Mouse (Mus musculus) kidney, postnatal 0 days (tissue): ENCODE results near the gene Eml6. TPM values are rescaled to one million over a fixed set of nuclear protein-coding genes. Genes with fewer than 3 reads are reported as not detected.

Source experiments
- ATAC-seq: fragments of 200-750 bp; cut with Nextera tagmentation; replicated peaks from 2 replicates; pipeline ENCODE4 v1.8.0; 2017; ENCODE audit warnings: low read depth, moderate number of reproducible peaks, moderate TSS enrichment, moderate library complexity; ENCODE audit not compliant: low FRiP score
- DNase-seq: peaks from one replicate; pipeline ENCODE4 v3.0.0-alpha.2; 2016; ENCODE audit warnings: low spot score
- H3K27ac ChIP-seq: fragments of 300-500 bp; sonication (generic); 2 replicates; pipeline ENCODE4 v1.5.1; 2014; ENCODE audit warnings: mild to moderate bottlenecking
- H3K27me3 ChIP-seq: fragments of 300-500 bp; sonication (generic); 2 replicates; pipeline ENCODE4 v1.6.1; 2014; ENCODE audit warnings: low read length, mixed read lengths; ENCODE audit not compliant: insufficient read depth
- H3K36me3 ChIP-seq: fragments of 300-500 bp; sonication (generic); 2 replicates; pipeline ENCODE4 v1.6.1; 2014; ENCODE audit warnings: low read length, mixed read lengths; ENCODE audit not compliant: insufficient read depth
- H3K4me1 ChIP-seq: fragments of 300-500 bp; sonication (generic); replicated peaks from 2 replicates; pipeline ENCODE4 v1.6.1; 2014; ENCODE audit warnings: antibody characterized with exemption, low read length, mixed read lengths; ENCODE audit not compliant: insufficient read depth
- H3K4me2 ChIP-seq: fragments of 300-500 bp; sonication (generic); 2 replicates; pipeline ENCODE4 v1.6.1; 2014; ENCODE audit warnings: mild to moderate bottlenecking, low read length, moderate library complexity, mixed read lengths
- H3K4me3 ChIP-seq: fragments of 300-500 bp; sonication (generic); replicated peaks from 2 replicates; pipeline ENCODE4 v1.5.1; 2014; ENCODE audit warnings: low read depth, low read length
- H3K9ac ChIP-seq: fragments of 300-500 bp; sonication (generic); 2 replicates; pipeline ENCODE4 v1.6.1; 2014; ENCODE audit warnings: low read depth, low read length
- H3K9me3 ChIP-seq: fragments of 300-500 bp; sonication (generic); replicated peaks from 2 replicates; pipeline ENCODE4 v1.6.1; 2016; ENCODE audit warnings: low read length, inconsistent platforms, mixed read lengths
- CTCF ChIP-seq: IDR thresholded peaks from 2 replicates; pipeline ENCODE4 v1.5.1; 2016; ENCODE audit warnings: antibody characterized with exemption, low read depth, mild to moderate bottlenecking, moderate library complexity
- WGBS: fragments of 180-500 bp; shearing (Covaris S2); extraction: QIAGEN DNeasy Blood & Tissue Kit; methylation state at CpG from one replicate; pipeline ENCODE4 v1.1.7; 2014; 5-methylcytosine and 5-hydroxymethylcytosine counted together
- polyA plus RNA-seq: library from polyadenylated mRNA; unstranded; fragments of >200 nt; fragmentation: Nextera tagmentation; extraction: Ambion mirVana; gene quantifications from 2 replicates; pipeline ENCODE4 v1.2.1, GENCODE M21; 2015

Gene Eml6
- polyA plus RNA-seq, 1 experiment from 2014 or later: 1.2 TPM

- Histone ChIP-seq H3K9ac (no peak overlapping the region), H3K36me3 (0 out of 2 replicates have a peak, but pooled peaks cover 9% of the 10 kb centered on the region), H3K4me3 (no peak overlapping the region), H3K4me2 (no peak overlapping the region), H3K4me1 (no peaks in the 10 kb centered on the region), H3K27me3 (no peaks in the 10 kb centered on the region), H3K27ac (no peak overlapping the region), H3K9me3 (no peaks in the 10 kb centered on the region)
- ATAC-seq (no peak), DNase-seq (no peak)
- WGBS: 77% methylated on average over 8 of the region's 8 CpGs
- no peak for TF ChIP-seq CTCF
These were observed 276.9 kb downstream of the Eml6 start for GRCm38 (mm10) chr11:29748750-29749467.

GRCm38 (mm10) chr11:29747881-29748280 is 278.0 kb downstream of the Eml6 start:
- no peaks in the 10 kb centered on the region for H3K9me3 ChIP-seq
- H3K27ac ChIP-seq: no peak overlapping the region
- H3K4me2 ChIP-seq: no peak overlapping the region
- TF ChIP-seq CTCF: no peak
- no peak for ATAC-seq
- WGBS: 81% methylated on average over 1 of the region's 1 CpGs
- H3K4me1 ChIP-seq: no peaks in the 10 kb centered on the region
- no peak overlapping the region for H3K4me3 ChIP-seq
- 0 out of 2 replicates have a peak, but pooled peaks cover 15% of the 10 kb centered on the region for H3K36me3 ChIP-seq
- no peak for DNase-seq
- no peaks in the 10 kb centered on the region for H3K27me3 ChIP-seq
- no peak overlapping the region for H3K9ac ChIP-seq

DNA sequence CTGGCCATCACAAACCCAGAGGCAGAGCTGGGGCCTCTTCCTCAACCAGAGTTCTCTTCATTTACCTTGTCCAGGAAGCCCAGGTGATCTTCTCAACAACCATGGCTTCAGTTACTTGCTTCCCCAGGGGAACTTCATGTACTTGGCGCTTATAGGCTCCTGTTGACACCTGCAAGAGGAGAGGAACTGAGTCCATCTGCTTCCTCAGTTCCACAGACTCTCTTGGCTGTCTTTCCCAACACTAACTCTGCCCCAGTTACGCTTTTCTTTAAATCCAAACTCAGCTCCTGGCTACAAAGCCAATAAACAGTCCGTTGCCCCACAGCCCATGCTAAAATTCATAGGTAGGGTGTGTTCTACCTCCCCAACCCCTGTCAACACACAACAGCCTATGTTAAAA is 278.5 kb downstream of the Eml6 start:
- H3K9ac ChIP-seq: no peak overlapping the region
- no peak for TF ChIP-seq CTCF
- H3K27ac ChIP-seq: no peak overlapping the region
- no peak for ATAC-seq
- H3K36me3 ChIP-seq: 0 out of 2 replicates have a peak, but pooled peaks cover 15% of the 10 kb centered on the region
- no peak for DNase-seq
- no peak overlapping the region for H3K4me3 ChIP-seq
- H3K9me3 ChIP-seq: no peaks in the 10 kb centered on the region
- H3K4me1 ChIP-seq: no peaks in the 10 kb centered on the region
- H3K27me3 ChIP-seq: no peaks in the 10 kb centered on the region
- no peak overlapping the region for H3K4me2 ChIP-seq
- 94% methylated on average over 3 of the region's 3 CpGs for WGBS

DNA sequence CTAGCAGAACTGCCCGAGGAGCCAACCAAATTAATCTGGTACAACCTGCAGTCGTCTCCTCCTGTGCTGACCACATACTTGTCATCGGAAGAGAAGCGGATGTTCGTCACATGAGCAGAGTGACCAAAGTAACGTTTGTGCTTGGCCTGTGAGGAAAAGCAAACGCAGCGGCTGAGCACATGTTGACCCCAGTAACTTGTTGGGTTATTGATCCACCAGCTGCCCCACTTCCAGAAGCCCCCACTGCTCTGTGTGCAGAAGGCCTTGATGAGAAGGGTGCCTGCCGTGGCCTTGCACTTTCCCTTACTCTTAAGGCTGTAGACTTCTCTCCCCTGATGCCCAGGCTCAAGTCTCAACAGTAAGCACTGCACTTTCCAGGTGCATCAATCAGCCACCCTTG is 279.6 kb downstream of the Eml6 start:
- 85% methylated on average over 9 of the region's 9 CpGs for WGBS
- H3K27ac ChIP-seq: no peak overlapping the region
- H3K4me2 ChIP-seq: no peak overlapping the region
- TF ChIP-seq CTCF: no peak
- ATAC-seq (no peak), DNase-seq (no peak)
- H3K9me3 ChIP-seq: no peaks in the 10 kb centered on the region
- H3K9ac ChIP-seq: no peak overlapping the region
- H3K4me3 ChIP-seq: no peak overlapping the region
- no peaks in the 10 kb centered on the region for H3K27me3 ChIP-seq
- no peaks in the 10 kb centered on the region for H3K4me1 ChIP-seq
- H3K36me3 ChIP-seq: 0 out of 2 replicates have a peak, but pooled peaks cover 15% of the 10 kb centered on the region

GRCm38 (mm10) chr11:29745513-29745912 is 280.3 kb downstream of the Eml6 start:
- Histone ChIP-seq H3K4me1 (no peaks in the 10 kb centered on the region), H3K4me2 (no peak overlapping the region), H3K9me3 (no peaks in the 10 kb centered on the region), H3K9ac (no peak overlapping the region), H3K27me3 (no peaks in the 10 kb centered on the region), H3K36me3 (0 out of 2 replicates have a peak, but pooled peaks cover 15% of the 10 kb centered on the region), H3K27ac (no peak overlapping the region), H3K4me3 (no peak overlapping the region)
- TF ChIP-seq CTCF: no peak
- ATAC-seq (no peak), DNase-seq (no peak)
- 67% methylated on average over 2 of the region's 2 CpGs for WGBS

GRCm38 (mm10) chr11:29744760-29745430 is 280.9 kb downstream of the Eml6 start:
- Histone ChIP-seq H3K4me3 (no peak overlapping the region), H3K36me3 (0 out of 2 replicates have a peak, but pooled peaks cover 15% of the 10 kb centered on the region), H3K9ac (no peak overlapping the region), H3K27me3 (no peaks in the 10 kb centered on the region), H3K9me3 (no peaks in the 10 kb centered on the region), H3K27ac (no peak overlapping the region), H3K4me1 (no peaks in the 10 kb centered on the region), H3K4me2 (no peak overlapping the region)
- DNase-seq (no peak), ATAC-seq (no peak)
- TF ChIP-seq CTCF: no peak
- WGBS: 90% methylated on average over 5 of the region's 5 CpGs
